Mouse (Mus musculus) kidney, postnatal 0 days (tissue): Measurements from ENCODE around the gene Dcaf6. TPM values are rescaled to one million over a fixed set of nuclear protein-coding genes. Genes with fewer than 3 reads are reported as not detected.
A peak's percentile ranks its signal among the peaks of the same experiment; 100 is the strongest.

Source experiments
- ATAC-seq: fragments of 200-750 bp; cut with Nextera tagmentation; replicated peaks from 2 replicates; pipeline ENCODE4 v1.8.0; 2017; ENCODE audit warnings: low read depth, moderate number of reproducible peaks, moderate TSS enrichment, moderate library complexity; ENCODE audit not compliant: low FRiP score
- DNase-seq: peaks from one replicate; pipeline ENCODE4 v3.0.0-alpha.2; 2016; ENCODE audit warnings: low spot score
- H3K27ac ChIP-seq: fragments of 300-500 bp; sonication (generic); 2 replicates; pipeline ENCODE4 v1.5.1; 2014; ENCODE audit warnings: mild to moderate bottlenecking
- H3K27me3 ChIP-seq: fragments of 300-500 bp; sonication (generic); 2 replicates; pipeline ENCODE4 v1.6.1; 2014; ENCODE audit warnings: low read length, mixed read lengths; ENCODE audit not compliant: insufficient read depth
- H3K36me3 ChIP-seq: fragments of 300-500 bp; sonication (generic); 2 replicates; pipeline ENCODE4 v1.6.1; 2014; ENCODE audit warnings: low read length, mixed read lengths; ENCODE audit not compliant: insufficient read depth
- H3K4me1 ChIP-seq: fragments of 300-500 bp; sonication (generic); replicated peaks from 2 replicates; pipeline ENCODE4 v1.6.1; 2014; ENCODE audit warnings: antibody characterized with exemption, low read length, mixed read lengths; ENCODE audit not compliant: insufficient read depth
- H3K4me2 ChIP-seq: fragments of 300-500 bp; sonication (generic); 2 replicates; pipeline ENCODE4 v1.6.1; 2014; ENCODE audit warnings: mild to moderate bottlenecking, low read length, moderate library complexity, mixed read lengths
- H3K4me3 ChIP-seq: fragments of 300-500 bp; sonication (generic); replicated peaks from 2 replicates; pipeline ENCODE4 v1.5.1; 2014; ENCODE audit warnings: low read depth, low read length
- H3K9ac ChIP-seq: fragments of 300-500 bp; sonication (generic); 2 replicates; pipeline ENCODE4 v1.6.1; 2014; ENCODE audit warnings: low read depth, low read length
- H3K9me3 ChIP-seq: fragments of 300-500 bp; sonication (generic); replicated peaks from 2 replicates; pipeline ENCODE4 v1.6.1; 2016; ENCODE audit warnings: low read length, inconsistent platforms, mixed read lengths
- CTCF ChIP-seq: IDR thresholded peaks from 2 replicates; pipeline ENCODE4 v1.5.1; 2016; ENCODE audit warnings: antibody characterized with exemption, low read depth, mild to moderate bottlenecking, moderate library complexity
- WGBS: fragments of 180-500 bp; shearing (Covaris S2); extraction: QIAGEN DNeasy Blood & Tissue Kit; methylation state at CpG from one replicate; pipeline ENCODE4 v1.1.7; 2014; 5-methylcytosine and 5-hydroxymethylcytosine counted together
- polyA plus RNA-seq: library from polyadenylated mRNA; unstranded; fragments of >200 nt; fragmentation: Nextera tagmentation; extraction: Ambion mirVana; gene quantifications from 2 replicates; pipeline ENCODE4 v1.2.1, GENCODE M21; 2015

The Dcaf6 gene
- polyA plus RNA-seq, 1 experiment from 2014 or later: 20.6 TPM

DNA sequence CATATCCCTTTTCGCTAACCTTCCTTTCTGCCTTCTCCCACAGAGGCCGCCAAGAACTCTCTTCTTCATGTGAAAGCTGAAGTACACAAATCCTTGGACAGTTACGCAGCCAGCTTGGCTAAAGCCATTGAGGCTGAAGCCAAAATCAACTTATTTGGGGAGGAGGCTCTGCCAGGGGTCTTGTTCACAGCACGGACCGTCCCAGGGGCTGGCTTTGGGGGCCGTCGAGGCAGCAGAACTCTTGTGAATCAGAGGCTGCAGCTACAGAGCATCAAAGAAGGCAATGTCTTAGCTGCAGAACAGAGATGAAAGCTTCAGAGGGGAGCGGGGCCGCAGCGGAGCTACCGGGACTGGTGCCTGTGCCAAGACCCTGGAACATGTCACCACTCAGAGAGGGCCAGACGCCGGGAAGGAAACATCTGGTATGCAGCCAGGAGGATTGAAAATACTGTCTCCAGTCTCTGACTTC lies 138.8 kb downstream of the Dcaf6 start:
- no peak overlapping the region for H3K9ac ChIP-seq
- 0 out of 2 replicates have a peak, but pooled peaks cover 3% of the 10 kb centered on the region for H3K36me3 ChIP-seq
- no peaks in the 10 kb centered on the region for H3K27me3 ChIP-seq
- H3K27ac ChIP-seq: no peak overlapping the region
- H3K4me2 ChIP-seq: no peak overlapping the region
- H3K9me3 ChIP-seq: no peaks in the 10 kb centered on the region
- no peak for TF ChIP-seq CTCF
- 75% methylated on average over 13 of the region's 13 CpGs for WGBS
- ATAC-seq (no peak), DNase-seq (no peak)
- H3K4me3 ChIP-seq: no peak overlapping the region
- H3K4me1 ChIP-seq: no peaks in the 10 kb centered on the region

DNA sequence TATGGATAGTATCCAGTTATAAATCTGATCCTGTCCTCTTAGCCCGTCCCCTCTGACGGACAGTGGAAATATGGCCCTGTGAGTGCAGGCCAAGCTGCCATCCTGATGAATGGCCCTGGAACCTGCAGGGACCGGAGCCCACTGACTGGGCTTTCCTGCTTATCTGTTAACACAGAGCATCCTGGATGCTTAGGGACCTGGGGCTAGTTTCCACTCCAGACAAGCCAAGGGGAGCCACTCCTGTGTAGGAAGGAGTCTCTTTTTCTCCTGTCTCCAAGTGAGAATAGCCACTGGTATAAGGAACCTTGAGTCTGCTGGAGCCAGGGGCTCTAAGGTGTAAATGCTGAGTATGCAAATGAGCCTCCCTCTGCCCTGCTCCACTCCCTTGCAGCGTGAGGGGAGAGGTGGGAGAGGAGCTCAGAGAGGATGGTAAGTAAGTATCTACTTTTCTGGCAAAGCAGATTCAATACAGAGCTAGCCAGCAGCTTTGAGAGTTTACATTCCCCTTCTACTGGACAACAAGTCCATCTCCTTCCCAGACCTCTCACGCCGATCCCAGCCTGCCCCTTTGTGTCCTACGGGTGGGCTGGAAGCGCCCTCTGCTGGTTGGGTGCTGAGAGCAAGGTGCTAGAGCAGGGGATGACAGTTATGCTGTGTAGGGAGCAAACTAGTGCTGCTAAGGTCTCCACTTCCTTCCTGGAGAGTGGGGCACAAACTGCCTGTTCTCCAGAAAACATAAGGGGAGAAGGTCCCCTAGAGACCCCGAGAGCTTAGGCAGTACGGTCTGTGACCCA lies 139.9 kb downstream of the Dcaf6 start:
- no peak overlapping the region for H3K4me2 ChIP-seq
- peak; percentile 96 for TF ChIP-seq CTCF
- no peak overlapping the region for H3K27ac ChIP-seq

GRCm38 (mm10) chr1:165316361-165316760 lies 143.9 kb downstream of the Dcaf6 start:
- DNase-seq (no peak), ATAC-seq (no peak)
- Histone ChIP-seq H3K9me3 (no peaks in the 10 kb centered on the region), H3K4me2 (no peak overlapping the region), H3K27me3 (no peaks in the 10 kb centered on the region), H3K4me1 (no peaks in the 10 kb centered on the region), H3K4me3 (no peak overlapping the region), H3K9ac (no peak overlapping the region), H3K27ac (no peak overlapping the region), H3K36me3 (no peaks in the 10 kb centered on the region)
- WGBS: 65% methylated on average over 11 of the region's 11 CpGs
- no peak for TF ChIP-seq CTCF

More for the DNA sequence above, 139.9 kb downstream of the Dcaf6 start:
- ATAC-seq: peak; percentile 73; the same call in 1 of the 2 replicates
- WGBS: 29% methylated on average over 10 of the region's 10 CpGs
- Histone ChIP-seq H3K9me3 (no peaks in the 10 kb centered on the region), H3K9ac (0 out of 2 replicates have a peak overlapping the region, but pooled peaks have one; percentile 3), H3K27me3 (no peaks in the 10 kb centered on the region), H3K4me1 (no peaks in the 10 kb centered on the region), H3K36me3 (0 out of 2 replicates have a peak, but pooled peaks cover 3% of the 10 kb centered on the region), H3K4me3 (no peak overlapping the region)
- peak; percentile 91 for DNase-seq

- TF ChIP-seq CTCF: no peak
- Histone ChIP-seq H3K4me2 (no peak overlapping the region), H3K36me3 (peaks cover 4% of the 10 kb centered on the region; the same call in 1 of the 2 replicates), H3K27ac (no peak overlapping the region), H3K4me1 (no peaks in the 10 kb centered on the region), H3K9me3 (no peaks in the 10 kb centered on the region), H3K9ac (no peak overlapping the region), H3K27me3 (no peaks in the 10 kb centered on the region), H3K4me3 (no peak overlapping the region)
- DNase-seq: no peak
- ATAC-seq: no peak
- WGBS: 86% methylated on average over 11 of the region's 11 CpGs
Observed at GRCm38 (mm10) chr1:165308180-165308579, 152.1 kb downstream of the Dcaf6 start.

DNA sequence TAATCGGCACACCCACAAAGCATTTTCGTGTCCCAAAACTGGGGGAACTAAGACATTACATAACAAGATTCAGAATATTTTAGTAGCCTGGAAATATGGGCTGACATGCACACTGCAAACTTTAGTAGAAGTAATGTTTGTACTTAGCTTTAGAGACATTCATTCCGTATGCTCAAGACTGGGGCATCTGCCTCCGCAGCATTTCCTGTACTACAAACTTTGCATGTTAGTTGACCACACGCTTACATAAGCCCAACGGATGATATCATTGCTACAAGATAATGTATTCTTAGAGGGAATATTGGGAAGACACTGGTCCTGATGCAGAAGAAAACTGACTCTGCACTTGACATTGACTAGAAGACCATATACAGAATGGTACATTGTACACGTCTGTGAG lies 155.9 kb downstream of the Dcaf6 start:
- no peak overlapping the region for H3K4me3 ChIP-seq
- 92% methylated on average over 7 of the region's 7 CpGs for WGBS
- TF ChIP-seq CTCF: no peak

GRCm38 (mm10) chr1:165303209-165303608 lies 157.1 kb downstream of the Dcaf6 start:
- no peak for TF ChIP-seq CTCF
- Histone ChIP-seq H3K9ac (no peak overlapping the region), H3K9me3 (no peaks in the 10 kb centered on the region), H3K4me3 (no peak overlapping the region), H3K4me1 (no peaks in the 10 kb centered on the region), H3K36me3 (peaks cover 4% of the 10 kb centered on the region; the same call in 1 of the 2 replicates), H3K4me2 (no peak overlapping the region), H3K27ac (peak overlapping the region; percentile 60), H3K27me3 (no peaks in the 10 kb centered on the region)
- ATAC-seq: peak; percentile 74
- 64% methylated on average over 6 of the region's 6 CpGs for WGBS
- no peak for DNase-seq

More for the DNA sequence above, 155.9 kb downstream of the Dcaf6 start:
- Histone ChIP-seq H3K4me2 (no peak overlapping the region), H3K27ac (no peak overlapping the region), H3K4me1 (no peaks in the 10 kb centered on the region), H3K9ac (no peak overlapping the region), H3K27me3 (no peaks in the 10 kb centered on the region), H3K9me3 (no peaks in the 10 kb centered on the region), H3K36me3 (peaks cover 4% of the 10 kb centered on the region; the same call in 1 of the 2 replicates)
- no peak for DNase-seq
- ATAC-seq: no peak
